Mouse (Mus musculus): ENCODE data around the gene Gm43064.
"Not testable (repeated sequence)": the region's sequence is repeated elsewhere in the genome, so short reads cannot be mapped to it uniquely, and the experiment has no call there.

Gm43064 gene

GRCm38 (mm10) chr3:103808891-103809798 lies at the start of gene Gm43064, which contains the start of the genes Dclre1b and Ap4b1:
Gene Gm43064 (plus strand): TSS chr3:103809573.
Gene Dclre1b (minus strand): TSS chr3:103809444.
Gene Ap4b1 (plus strand): TSS chr3:103809520.
- DNase-seq (ENCODE audit: low read depth): peak; percentile 87

- no peak for DNase-seq (ENCODE audit: low read depth)
Measured at GRCm38 (mm10) chr3:103766789-103767188, 42.6 kb upstream of the Gm43064 start.

- DNase-seq (ENCODE audit: low read depth): no peak
Measured at GRCm38 (mm10) chr3:103771531-103772130, 37.7 kb upstream of the Gm43064 start.

GRCm38 (mm10) chr3:103772846-103773245 lies 36.5 kb upstream of the Gm43064 start:
- DNase-seq (ENCODE audit: low read depth): no peak

- no peak for DNase-seq (ENCODE audit: low read depth)
Measured at GRCm38 (mm10) chr3:103773508-103773907, 35.9 kb upstream of the Gm43064 start.

- DNase-seq (ENCODE audit: low read depth): no peak
Measured at GRCm38 (mm10) chr3:103774009-103774408, 35.4 kb upstream of the Gm43064 start.

GRCm38 (mm10) chr3:103777940-103778339 lies 31.4 kb upstream of the Gm43064 start:
- DNase-seq (ENCODE audit: low read depth): no peak

- no peak for DNase-seq (ENCODE audit: low read depth)
Measured at GRCm38 (mm10) chr3:103778660-103779059, 30.7 kb upstream of the Gm43064 start.

GRCm38 (mm10) chr3:103779183-103779582 lies 30.2 kb upstream of the Gm43064 start:
- DNase-seq (ENCODE audit: low read depth): no peak

- no peak for DNase-seq (ENCODE audit: low read depth)
Measured at GRCm38 (mm10) chr3:103780271-103780670, 29.1 kb upstream of the Gm43064 start.

- DNase-seq (ENCODE audit: low read depth): no peak
Measured at GRCm38 (mm10) chr3:103780777-103781176, 28.6 kb upstream of the Gm43064 start.

- DNase-seq (ENCODE audit: low read depth): no peak
Measured at GRCm38 (mm10) chr3:103782844-103783609, 26.3 kb upstream of the Gm43064 start.

- no peak for DNase-seq (ENCODE audit: low read depth)
Measured at GRCm38 (mm10) chr3:103787225-103787624, 22.1 kb upstream of the Gm43064 start.

- DNase-seq (ENCODE audit: low read depth): no peak
Measured at GRCm38 (mm10) chr3:103789096-103789495, 20.3 kb upstream of the Gm43064 start.

GRCm38 (mm10) chr3:103789891-103790345 lies 19.5 kb upstream of the Gm43064 start:
- no peak for DNase-seq (ENCODE audit: low read depth)

- no peak for DNase-seq (ENCODE audit: low read depth)
Measured at GRCm38 (mm10) chr3:103790346-103791145, 18.8 kb upstream of the Gm43064 start.

- peak; percentile 81 for DNase-seq (ENCODE audit: low read depth)
Measured at GRCm38 (mm10) chr3:103791230-103792110, 17.9 kb upstream of the Gm43064 start, which contains the start of gene Hipk1. Gene Hipk1 (minus strand): TSS chr3:103791563.

- not testable (repeated sequence) for DNase-seq (ENCODE audit: low read depth)
Measured at GRCm38 (mm10) chr3:103792111-103792406, 17.3 kb upstream of the Gm43064 start.

GRCm38 (mm10) chr3:103792566-103792965 lies 16.8 kb upstream of the Gm43064 start:
- no peak for DNase-seq (ENCODE audit: low read depth)

GRCm38 (mm10) chr3:103796389-103796788 lies 13.0 kb upstream of the Gm43064 start:
- DNase-seq (ENCODE audit: low read depth): no peak

Data from c-Kit-positive CD71-negative TER-119-negative erythroid progenitor cells, embryonic 14.5 days (primary cell).